ENCODE assay signal across 7 mouse cellular contexts in genomic region chr10:110762134-110762884, GRCm38 (mm10). TPM values are rescaled to one million over a fixed set of nuclear protein-coding genes. Genes with fewer than 3 reads are reported as not detected.
DNase-seq lines count a peak whose midpoint lies in the region; ATAC-seq and TF ChIP-seq lines count a peak whose summit lies in the region.

No protein-coding gene starts in this region.

- no peak overlapping the region for H3K27ac ChIP-seq in ES-E14 (ENCODE audit: insufficient read depth, low read depth, low read length, poor library complexity, severe bottlenecking)
- no peak overlapping the region for H3K27ac ChIP-seq in hindbrain, embryonic 16.5 days (ENCODE audit: low read depth, low read length)

- H3K4me2 ChIP-seq in hindbrain, embryonic 16.5 days (ENCODE audit: low read length) = peak overlapping the region; percentile 39

- DNase-seq in 416B (ENCODE audit: low read depth) (peak; percentile 68), ES-E14 (ENCODE audit: low read depth, low spot score) (peak; percentile 17)
- peak; percentile 82 to 83 for DNase-seq in cerebellum, postnatal 10 days
- DNase-seq in thymus, postnatal 10 days (ENCODE audit: low spot score in 2 of 2) = no peak
- DNase-seq in left cerebral cortex, postnatal 25 days (ENCODE audit: low spot score in 2 of 2) = no peak

- WGBS in hindbrain, embryonic 16.5 days = 48% methylated on average over 16 of the region's 16 CpGs

- no peaks in the 10 kb centered on the region for H3K9me3 ChIP-seq in ES-E14 (ENCODE audit: control insufficient read depth, insufficient read depth, low read depth, low read length)
- no peaks in the 10 kb centered on the region for H3K9me3 ChIP-seq in hindbrain, embryonic 16.5 days (ENCODE audit: control insufficient read depth, low read length)

- intact Hi-C loops in left cerebral cortex, postnatal 25 days (cut with DNase I) = no loop called here

- peak; percentile 77 for ATAC-seq in hindbrain, embryonic 16.5 days
- no peak for ATAC-seq in activated CD4-positive, CD25-positive, alpha-beta regulatory T cell, adult 4 months

- in situ Hi-C loops in ES-E14 (cut with MboI; ENCODE audit: low sequenced_read_pairs in 2 of 2, unreplicated experiment in 2 of 2) = no loop called here

- peaks cover 60% of the 10 kb centered on the region for H3K36me3 ChIP-seq in ES-E14 (ENCODE audit: control insufficient read depth, insufficient read depth, low read length, poor library complexity, severe bottlenecking)
- peaks cover 12% of the 10 kb centered on the region for H3K36me3 ChIP-seq in hindbrain, embryonic 16.5 days (ENCODE audit: control insufficient read depth, insufficient read depth, low read length)

- no peak overlapping the region for H3K4me3 ChIP-seq in ES-E14 (ENCODE audit: insufficient read depth in 1 of 2, low read depth in 1 of 2, low read length in 2 of 2, poor library complexity in 1 of 2, severe bottlenecking in 1 of 2)
- H3K4me3 ChIP-seq in hindbrain, embryonic 16.5 days (ENCODE audit: low read length) = 0 out of 2 replicates have a peak overlapping the region, but pooled peaks have one; percentile 3

- H3K27me3 ChIP-seq in hindbrain, embryonic 16.5 days (replicated peaks; ENCODE audit: control insufficient read depth, insufficient read depth, low read length) = no peaks in the 10 kb centered on the region

- H3K9ac ChIP-seq in ES-E14 (ENCODE audit: insufficient read depth, low read depth, low read length, poor library complexity, severe bottlenecking) = no peak overlapping the region
- H3K9ac ChIP-seq in hindbrain, embryonic 16.5 days (ENCODE audit: low read depth, low read length) = no peak overlapping the region

- peaks cover 2 to 6% of the 10 kb centered on the region in 2 experiments; a peak in 1 of 4 replicates for H3K4me1 ChIP-seq in ES-E14 (ENCODE audit: control insufficient read depth in 2 of 2, insufficient read depth in 2 of 2, low read length in 2 of 2, poor library complexity in 1 of 2)
- no peaks in the 10 kb centered on the region for H3K4me1 ChIP-seq in hindbrain, embryonic 16.5 days (ENCODE audit: control insufficient read depth, insufficient read depth, low read depth, low read length)

TF ChIP-seq in ES-E14, 5 proteins besides CTCF, POLR2A, EP300 and RAD21:
- TF ChIP-seq HCFC1 (IDR thresholded peaks at IDR 0.05; ENCODE audit: borderline replicate concordance, insufficient read depth, low read length) (no peak), ZC3H11A (IDR thresholded peaks at IDR 0.05; ENCODE audit: borderline replicate concordance, low read depth, low read length) (no peak), MAFK (IDR thresholded peaks at IDR 0.05; ENCODE audit: insufficient read depth, low read depth, low read length) (no peak), CHD2 (IDR thresholded peaks at IDR 0.05; ENCODE audit: low read depth, low read length) (no peak), ZNF384 (IDR thresholded peaks at IDR 0.05; ENCODE audit: low read depth, low read length) (no peak)
TF ChIP-seq in ES-E14: peak in this region for 0.

RNA-seq across cellular contexts. Expression of gene E2f7, which starts 17.1 kb away (rescaled TPM):
- total RNA-seq in ES-E14 (2012; rRNA removed) = 13.8 and 15.6 TPM in 2 replicates
- 5.0 and 7.1 TPM in 2 replicates for polyA plus RNA-seq in hindbrain, embryonic 16.5 days (2015; fragmentation: Nextera tagmentation; extraction: Ambion mirVana)
- total RNA-seq in left cerebral cortex, postnatal 25 days (2021) = under 1 TPM; 0.69 to 0.92 TPM
- polyA plus RNA-seq in activated CD4-positive, CD25-positive, alpha-beta regulatory T cell, adult 4 months (2017; shearing (Covaris generic)) = 1 to 10 TPM; 1.5 to 3.2 TPM

Comparison
In these comparisons a context has a peak if more than half of its experiments do, and no peak if none do; other contexts are left out.
1. DNase-seq: peak in 416B (single experiment), ES-E14 (single experiment) and cerebellum, postnatal 10 days (2 of 2); none in thymus, postnatal 10 days (0 of 2) and left cerebral cortex, postnatal 25 days (0 of 2).